Mouse (Mus musculus): ENCODE results near the gene Jag2.

Gene Jag2

DNA sequence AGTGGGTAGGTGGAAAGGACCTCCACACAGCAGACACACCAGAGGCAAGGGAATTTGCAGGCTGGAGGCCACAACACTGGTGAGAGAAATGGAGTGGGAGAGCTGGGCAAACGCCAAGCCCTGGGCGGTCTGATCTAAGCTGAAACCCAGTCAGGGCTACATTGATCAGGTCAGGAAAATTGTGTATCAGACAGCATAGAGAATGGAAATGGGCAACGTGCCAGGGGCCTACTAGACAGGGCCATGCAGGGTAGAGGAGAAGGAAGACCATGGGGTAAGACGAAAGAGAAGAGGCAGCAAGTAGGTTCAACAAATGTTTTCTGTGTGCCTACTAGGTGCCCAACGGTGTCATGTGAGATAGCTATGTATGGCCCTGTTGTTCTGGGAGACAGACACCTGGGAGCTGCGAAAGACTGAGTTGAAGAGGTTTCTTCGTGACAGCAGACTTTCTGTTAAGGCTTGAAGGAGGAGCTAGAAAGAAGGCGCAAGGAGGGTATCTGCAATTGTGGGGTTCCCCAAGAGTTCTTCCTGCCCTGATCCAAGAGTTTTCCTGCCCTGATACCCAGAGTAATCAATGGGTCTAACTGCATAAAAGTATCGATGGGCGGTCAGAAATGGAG lies 11.7 kb upstream of the Jag2 start:
- DNase-seq (ENCODE audit: extremely low read depth, low read depth, low spot score): no peak

- DNase-seq (ENCODE audit: extremely low read depth, low read depth, low spot score): no peak
These were observed 11.1 kb upstream of the Jag2 start for GRCm38 (mm10) chr12:112940710-112941109.

- DNase-seq (ENCODE audit: extremely low read depth, low read depth, low spot score): no peak
These were observed 10.7 kb upstream of the Jag2 start for GRCm38 (mm10) chr12:112940238-112940637.

DNA sequence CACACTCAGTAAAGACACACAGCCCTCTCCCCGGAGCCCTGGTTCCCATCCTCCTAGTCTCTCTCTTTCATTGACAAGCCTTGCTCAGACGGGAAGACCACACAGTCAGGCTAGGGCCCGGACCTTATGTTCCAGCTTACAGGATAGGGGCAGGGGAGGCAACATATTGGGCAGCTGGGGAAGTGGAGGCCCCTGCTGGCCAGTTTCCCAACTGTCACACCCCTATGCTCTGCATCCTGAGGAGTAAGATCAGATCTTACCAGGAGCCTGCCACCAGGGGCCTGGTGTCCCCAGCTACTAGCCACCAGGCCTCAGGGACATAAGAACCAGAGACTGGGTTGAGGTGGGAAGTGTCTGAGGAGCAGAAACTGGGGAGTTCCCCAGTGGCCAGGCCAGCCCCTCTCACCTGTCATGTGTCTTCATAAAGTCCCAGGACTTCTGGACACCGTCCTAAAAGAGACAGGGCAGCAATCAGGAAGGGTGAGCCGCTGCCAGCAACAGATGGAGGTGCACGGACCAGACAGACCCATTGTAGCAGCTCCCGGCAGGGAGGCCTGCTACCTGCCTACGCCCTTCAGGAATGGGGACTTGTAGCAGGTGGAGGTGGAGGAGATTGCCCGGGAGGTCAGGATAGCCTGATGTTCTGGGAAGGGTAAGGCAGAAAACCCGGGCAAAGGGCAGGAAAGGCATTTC lies 9.4 kb upstream of the Jag2 start:
- DNase-seq (ENCODE audit: extremely low read depth, low read depth, low spot score): no peak

- DNase-seq (ENCODE audit: extremely low read depth, low read depth, low spot score): no peak
These were observed 8.8 kb upstream of the Jag2 start for GRCm38 (mm10) chr12:112938366-112938765.

DNA sequence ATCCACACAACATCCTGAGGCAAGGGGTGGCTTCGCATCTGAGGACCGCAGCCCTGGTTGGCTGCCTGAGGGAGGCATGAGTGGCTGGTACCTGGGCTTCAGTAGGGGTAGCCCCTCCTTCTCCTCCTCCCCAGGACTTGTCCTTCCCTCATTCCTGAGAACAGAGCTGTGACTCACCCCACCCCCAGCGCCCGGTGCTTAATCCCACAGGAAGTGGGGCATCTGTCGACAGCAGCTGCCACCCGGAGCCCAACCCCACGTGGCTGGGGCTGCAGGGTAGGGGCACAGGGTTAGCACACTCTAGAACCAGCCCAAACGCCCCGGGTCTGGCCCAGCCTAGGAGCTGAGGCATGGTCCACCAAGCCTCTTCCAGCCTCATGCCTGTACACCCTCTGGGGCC lies 8.3 kb upstream of the Jag2 start:
- no peak for DNase-seq (ENCODE audit: extremely low read depth, low read depth, low spot score)

GRCm38 (mm10) chr12:112932647-112933046 lies 3.1 kb upstream of the Jag2 start:
- no peak for DNase-seq (ENCODE audit: extremely low read depth, low read depth, low spot score)

GRCm38 (mm10) chr12:112928401-112929241 lies 955 bp downstream of the Jag2 start:
- DNase-seq (ENCODE audit: extremely low read depth, low read depth, low spot score): no peak

- DNase-seq (ENCODE audit: extremely low read depth, low read depth, low spot score): no peak
These were observed 2.3 kb downstream of the Jag2 start for GRCm38 (mm10) chr12:112927265-112927664.

GRCm38 (mm10) chr12:112925950-112926349 lies 3.6 kb downstream of the Jag2 start:
- no peak for DNase-seq (ENCODE audit: extremely low read depth, low read depth, low spot score)

- no peak for DNase-seq (ENCODE audit: extremely low read depth, low read depth, low spot score)
These were observed 7.0 kb downstream of the Jag2 start for GRCm38 (mm10) chr12:112922541-112922940.

DNA sequence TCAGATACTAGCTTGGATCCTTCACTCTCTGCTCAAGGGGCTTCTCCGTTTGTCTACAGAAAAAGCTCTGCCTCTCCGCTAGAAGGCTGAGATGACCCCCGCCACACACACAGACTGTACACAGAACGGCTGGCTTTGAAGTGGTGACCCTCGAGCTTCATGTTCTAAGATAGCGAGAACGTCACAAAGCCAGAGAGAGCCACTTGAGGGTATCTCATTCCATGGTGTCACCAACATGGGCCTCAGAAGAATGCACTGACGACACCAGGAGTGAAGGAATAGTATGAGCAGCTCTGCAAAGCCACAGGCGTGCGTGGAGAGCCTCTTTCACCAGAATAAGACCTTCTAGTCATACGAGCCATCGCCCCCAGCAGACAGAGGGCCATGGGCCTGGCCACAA lies 8.1 kb downstream of the Jag2 start:
- no peak for DNase-seq (ENCODE audit: extremely low read depth, low read depth, low spot score)

DNA sequence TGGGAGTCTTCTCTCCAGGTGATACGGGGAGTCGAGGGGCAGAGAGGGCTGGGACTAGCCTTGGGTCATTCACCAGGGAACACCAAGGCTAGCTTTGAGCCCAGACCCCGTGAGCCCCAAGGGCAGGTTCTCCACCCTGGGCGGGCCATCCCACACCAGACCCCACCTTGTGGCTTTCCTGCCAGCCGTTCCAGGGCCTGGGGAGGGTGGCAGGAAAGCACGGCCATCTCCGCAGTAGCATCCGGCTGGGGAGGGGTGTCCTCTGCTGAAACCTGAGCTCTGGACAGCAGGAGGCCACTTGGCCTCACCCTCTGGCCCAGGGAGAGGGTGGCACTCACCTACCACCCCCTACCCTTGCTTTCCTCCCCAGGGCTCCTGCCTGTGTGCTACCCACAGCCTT lies 11.7 kb downstream of the Jag2 start:
- DNase-seq (ENCODE audit: extremely low read depth, low read depth, low spot score): no peak

- DNase-seq (ENCODE audit: extremely low read depth, low read depth, low spot score): no peak
These were observed 12.1 kb downstream of the Jag2 start for GRCm38 (mm10) chr12:112917486-112917885.

DNA sequence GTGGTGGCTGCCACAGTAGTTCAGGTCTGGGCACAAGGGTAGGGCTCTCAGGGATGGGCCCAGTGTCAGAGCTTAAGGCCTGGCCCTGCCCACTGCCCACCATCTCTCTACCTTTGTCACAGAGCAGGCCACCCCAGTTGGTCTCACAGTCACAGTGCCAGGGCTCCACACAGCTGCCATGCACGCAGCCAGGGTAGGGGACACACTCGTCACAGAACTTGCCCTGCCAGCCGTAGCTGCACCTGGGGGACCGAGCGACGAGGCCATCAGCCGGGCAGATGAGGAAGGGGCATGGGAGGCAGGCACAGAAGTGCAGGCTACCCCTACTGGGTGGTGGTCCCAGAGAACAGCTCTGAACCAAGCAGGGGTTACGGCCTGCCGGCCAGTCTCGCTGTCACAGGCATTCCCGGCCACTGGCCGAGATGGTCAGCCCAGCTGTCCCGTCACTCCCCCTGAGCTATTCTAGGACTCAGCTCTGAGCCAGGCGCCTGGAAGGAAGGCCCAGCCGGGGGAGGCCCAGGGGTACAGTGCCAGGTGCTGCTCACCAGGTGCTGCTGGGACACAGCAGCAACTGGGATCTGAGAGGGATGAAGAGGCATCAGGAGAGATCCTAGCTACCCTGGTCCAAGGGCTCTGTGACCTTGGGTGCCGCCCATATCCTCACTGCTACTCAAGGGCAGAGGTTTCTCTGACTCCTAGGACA lies 12.7 kb downstream of the Jag2 start:
- DNase-seq (ENCODE audit: extremely low read depth, low read depth, low spot score): no peak

GRCm38 (mm10) chr12:112915587-112915986 lies 14.0 kb downstream of the Jag2 start:
- no peak for DNase-seq (ENCODE audit: extremely low read depth, low read depth, low spot score)

GRCm38 (mm10) chr12:112914527-112914926 lies 15.0 kb downstream of the Jag2 start:
- no peak for DNase-seq (ENCODE audit: extremely low read depth, low read depth, low spot score)

- DNase-seq (ENCODE audit: extremely low read depth, low read depth, low spot score): no peak
These were observed 16.4 kb downstream of the Jag2 start for GRCm38 (mm10) chr12:112912951-112913745.

- DNase-seq (ENCODE audit: extremely low read depth, low read depth, low spot score): no peak
These were observed 17.9 kb downstream of the Jag2 start for GRCm38 (mm10) chr12:112911701-112912100.

- no peak for DNase-seq (ENCODE audit: extremely low read depth, low read depth, low spot score)
These were observed 20.6 kb downstream of the Jag2 start for GRCm38 (mm10) chr12:112908991-112909390.

DNA sequence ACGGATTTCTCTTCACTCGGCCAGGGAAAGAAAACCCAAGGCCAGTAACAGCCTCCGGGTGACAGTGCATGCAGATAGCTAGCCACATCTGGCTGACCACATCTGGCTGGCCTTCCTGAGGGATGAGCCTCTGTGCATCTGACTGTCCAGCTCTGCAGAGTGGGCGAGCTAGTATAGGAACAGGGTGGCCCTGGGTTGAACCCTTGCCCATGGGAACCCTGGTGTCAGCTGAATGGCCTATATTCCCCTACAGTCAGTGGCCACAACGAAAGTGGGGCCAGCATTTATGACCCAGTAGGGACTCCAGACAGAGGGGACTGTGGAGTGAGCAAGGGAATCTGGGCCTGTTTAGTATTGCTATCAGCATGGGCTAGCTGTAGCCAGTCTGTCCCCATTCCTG lies 24.6 kb downstream of the Jag2 start:
- no peak for DNase-seq (ENCODE audit: extremely low read depth, low read depth, low spot score)
